Mouse (Mus musculus) E14TG2a.4 (cell line): ENCODE measurements around the gene Fras1.

Experiments
- CTCF ChIP-seq: conservative IDR thresholded peaks from 2 replicates; pipeline ENCODE4 v1.5.1; 2014; ENCODE audit warnings: low read length
- NANOG ChIP-seq: IDR thresholded peaks from 2 replicates; pipeline ENCODE4 v1.6.1; 2014; ENCODE audit warnings: borderline replicate concordance, low read length, mixed read lengths
- POU5F1 ChIP-seq: IDR thresholded peaks from 2 replicates; pipeline ENCODE4 v1.6.1; 2014; ENCODE audit warnings: low read length, borderline replicate concordance

- TF ChIP-seq CTCF (no peak), NANOG (no peak), POU5F1 (no peak)
Observed at GRCm38 (mm10) chr5:96340564-96340963, 33.2 kb upstream of the Fras1 start.
